Mouse (Mus musculus) stomach, embryonic 16.5 days (tissue): ENCODE measurements at regions not wholly inside any gene's neighbourhood (a gene's known extent, or its start where the extent isn't known, plus 50 kb on each side); places are given as distances from the start of the nearest gene placed in this dataset.

Experiments used
- ATAC-seq: fragments of 200-750 bp; cut with Nextera tagmentation; 2 replicates; pipeline ENCODE4 v1.8.0; 2017; ENCODE audit warnings: moderate number of reproducible peaks, moderate TSS enrichment; ENCODE audit not compliant: insufficient read depth, low FRiP score
- H3K27ac ChIP-seq: fragments of 300-500 bp; sonication (generic); 2 replicates; pipeline ENCODE4 v1.5.1; 2014; ENCODE audit warnings: low read length
- H3K27me3 ChIP-seq: fragments of 300-500 bp; sonication (generic); 2 replicates; pipeline ENCODE4 v1.6.1; 2014; ENCODE audit warnings: low read length, control low read depth, mixed read lengths; ENCODE audit not compliant: control insufficient read depth, insufficient read depth
- H3K36me3 ChIP-seq: fragments of 300-500 bp; sonication (generic); 2 replicates; pipeline ENCODE4 v1.6.1; 2014; ENCODE audit warnings: low read length; ENCODE audit not compliant: control insufficient read depth, insufficient read depth
- H3K4me1 ChIP-seq: fragments of 300-500 bp; sonication (generic); 2 replicates; pipeline ENCODE4 v1.6.1; 2014; ENCODE audit warnings: low read length, control low read depth, mixed read lengths; ENCODE audit not compliant: control insufficient read depth, insufficient read depth
- H3K4me2 ChIP-seq: fragments of 300-500 bp; sonication (generic); 2 replicates; pipeline ENCODE4 v1.6.1; 2014; ENCODE audit warnings: low read depth, low read length, mixed read lengths
- H3K4me3 ChIP-seq: fragments of 300-500 bp; sonication (generic); replicated peaks from 2 replicates; pipeline ENCODE4 v1.5.1; 2014; ENCODE audit warnings: mild to moderate bottlenecking, low read length
- H3K9ac ChIP-seq: fragments of 300-500 bp; sonication (generic); 2 replicates; pipeline ENCODE4 v1.6.1; 2014; ENCODE audit warnings: low read length
- H3K9me3 ChIP-seq: fragments of 300-500 bp; sonication (generic); replicated peaks from 2 replicates; pipeline ENCODE4 v1.6.1; 2016; ENCODE audit warnings: low read length, control low read depth; ENCODE audit not compliant: control insufficient read depth
- WGBS: fragments of 180-500 bp; shearing (Covaris S2); extraction: QIAGEN DNeasy Blood & Tissue Kit; methylation state at CpG from one replicate; pipeline ENCODE4 v1.1.7; 2014; 5-methylcytosine and 5-hydroxymethylcytosine counted together

DNA sequence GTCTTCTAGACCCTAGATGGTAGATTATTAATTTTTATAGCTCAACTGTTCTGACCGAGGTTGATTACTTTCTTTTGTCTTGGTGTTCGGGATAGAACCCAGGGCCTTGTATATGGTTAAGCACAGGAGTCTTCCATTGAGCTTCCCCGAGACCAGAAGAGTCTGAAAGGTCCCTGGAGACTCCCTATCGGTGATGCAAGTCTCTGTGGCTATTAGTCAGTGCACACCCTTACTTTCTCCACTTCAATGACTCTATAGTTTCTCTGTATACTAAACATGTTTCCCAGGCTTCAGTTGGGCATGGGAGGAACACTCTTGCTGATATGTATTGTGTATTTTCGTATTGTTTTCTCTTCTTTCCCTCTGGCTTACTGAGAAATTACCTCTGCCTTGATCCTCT, 623.8 kb upstream of the Igfbp3 start:
- ATAC-seq = no peak
- 83% methylated on average over 5 of the region's 5 CpGs for WGBS
- no peak overlapping the region for H3K9ac ChIP-seq

GRCm38 (mm10) chr11:7834151-7834550, 620.4 kb upstream of the Igfbp3 start:
- 38% methylated on average over 2 of the region's 2 CpGs for WGBS
- no peak overlapping the region for H3K4me3 ChIP-seq
- ATAC-seq = no peak
- H3K4me2 ChIP-seq = no peak overlapping the region
- no peaks in the 10 kb centered on the region for H3K4me1 ChIP-seq
- H3K27ac ChIP-seq = no peak overlapping the region
- H3K9me3 ChIP-seq = no peaks in the 10 kb centered on the region
- H3K9ac ChIP-seq = no peak overlapping the region
- no peaks in the 10 kb centered on the region for H3K27me3 ChIP-seq
- no peaks in the 10 kb centered on the region for H3K36me3 ChIP-seq

More for the DNA sequence above, 623.8 kb upstream of the Igfbp3 start:
- Histone ChIP-seq H3K27ac (no peak overlapping the region), H3K4me1 (no peaks in the 10 kb centered on the region), H3K36me3 (no peaks in the 10 kb centered on the region), H3K27me3 (no peaks in the 10 kb centered on the region), H3K9me3 (no peaks in the 10 kb centered on the region), H3K4me3 (no peak overlapping the region), H3K4me2 (no peak overlapping the region)

- no peak for ATAC-seq
- no peaks in the 10 kb centered on the region for H3K36me3 ChIP-seq
- no peaks in the 10 kb centered on the region for H3K4me1 ChIP-seq
- no peak overlapping the region for H3K4me2 ChIP-seq
- no peaks in the 10 kb centered on the region for H3K9me3 ChIP-seq
- H3K27me3 ChIP-seq = no peaks in the 10 kb centered on the region
- H3K4me3 ChIP-seq = no peak overlapping the region
- WGBS = 40% methylated on average over 8 of the region's 8 CpGs
- no peak overlapping the region for H3K9ac ChIP-seq
- H3K27ac ChIP-seq = no peak overlapping the region
Measured at GRCm38 (mm10) chr11:7832376-7832775, 618.7 kb upstream of the Igfbp3 start.

GRCm38 (mm10) chr11:7829770-7830169, 616.0 kb upstream of the Igfbp3 start:
- H3K27ac ChIP-seq = no peak overlapping the region
- no peaks in the 10 kb centered on the region for H3K36me3 ChIP-seq
- H3K4me1 ChIP-seq = no peaks in the 10 kb centered on the region
- H3K27me3 ChIP-seq = no peaks in the 10 kb centered on the region
- no peaks in the 10 kb centered on the region for H3K9me3 ChIP-seq
- no peak for ATAC-seq
- H3K4me2 ChIP-seq = no peak overlapping the region
- 46% methylated on average over 1 of the region's 1 CpGs for WGBS
- H3K4me3 ChIP-seq = no peak overlapping the region
- H3K9ac ChIP-seq = no peak overlapping the region

DNA sequence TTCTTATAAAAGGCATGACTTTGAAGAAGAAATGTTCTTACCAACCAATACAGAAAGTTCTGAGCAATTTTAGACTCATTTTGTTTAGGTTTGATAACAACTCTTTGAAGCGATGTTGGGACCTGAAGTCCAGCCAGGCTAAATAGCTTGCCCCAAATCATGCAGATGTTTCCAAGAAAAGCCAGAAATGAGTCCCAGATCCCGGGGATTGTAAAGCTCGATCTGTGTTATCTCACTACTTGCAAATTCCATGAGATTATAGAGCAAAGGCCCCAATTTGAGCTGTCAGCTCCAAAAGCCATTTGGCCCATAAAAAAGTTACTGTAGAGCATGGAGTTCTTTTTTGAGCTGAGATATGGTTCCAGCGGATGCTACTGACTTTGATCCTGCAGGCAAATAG, 614.3 kb upstream of the Igfbp3 start:
- WGBS = 77% methylated on average over 4 of the region's 4 CpGs
- H3K9ac ChIP-seq = no peak overlapping the region
- no peaks in the 10 kb centered on the region for H3K4me1 ChIP-seq
- no peak overlapping the region for H3K4me3 ChIP-seq
- H3K27ac ChIP-seq = no peak overlapping the region
- H3K36me3 ChIP-seq = no peaks in the 10 kb centered on the region
- no peak for ATAC-seq
- H3K9me3 ChIP-seq = no peaks in the 10 kb centered on the region
- no peaks in the 10 kb centered on the region for H3K27me3 ChIP-seq
- no peak overlapping the region for H3K4me2 ChIP-seq

DNA sequence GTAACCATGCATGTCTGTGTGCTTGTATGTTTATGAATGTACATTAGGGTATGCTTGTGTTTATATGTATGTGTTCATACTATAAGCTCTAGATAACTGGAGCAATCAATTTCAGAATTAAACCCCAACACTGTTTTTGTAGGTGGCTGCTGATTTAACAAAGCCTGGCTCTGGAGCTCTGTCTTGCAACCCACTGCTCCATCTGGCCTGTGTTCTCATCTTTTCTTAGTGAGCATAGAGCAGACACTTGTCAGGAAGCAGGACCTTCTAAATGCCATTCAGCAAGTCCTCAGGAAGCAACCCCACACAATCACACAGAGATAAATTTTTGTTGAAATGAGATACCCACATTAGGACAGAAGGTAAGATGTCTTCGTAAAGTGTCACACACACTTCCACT, 613.7 kb upstream of the Igfbp3 start:
- H3K27me3 ChIP-seq = no peaks in the 10 kb centered on the region
- no peak for ATAC-seq
- H3K9ac ChIP-seq = no peak overlapping the region
- no peaks in the 10 kb centered on the region for H3K9me3 ChIP-seq
- no peaks in the 10 kb centered on the region for H3K36me3 ChIP-seq
- H3K4me1 ChIP-seq = no peaks in the 10 kb centered on the region
- H3K4me2 ChIP-seq = no peak overlapping the region
- no peak overlapping the region for H3K27ac ChIP-seq
- WGBS = 88% methylated on average over 1 of the region's 1 CpGs
- H3K4me3 ChIP-seq = no peak overlapping the region

GRCm38 (mm10) chr11:7815750-7816149, 602.0 kb upstream of the Igfbp3 start:
- H3K4me2 ChIP-seq = no peak overlapping the region
- H3K27ac ChIP-seq = no peak overlapping the region
- no peaks in the 10 kb centered on the region for H3K9me3 ChIP-seq
- no peak for ATAC-seq
- H3K4me3 ChIP-seq = no peak overlapping the region
- H3K27me3 ChIP-seq = no peaks in the 10 kb centered on the region
- H3K36me3 ChIP-seq = no peaks in the 10 kb centered on the region
- H3K9ac ChIP-seq = no peak overlapping the region
- H3K4me1 ChIP-seq = no peaks in the 10 kb centered on the region
- WGBS = 78% methylated on average over 5 of the region's 5 CpGs

DNA sequence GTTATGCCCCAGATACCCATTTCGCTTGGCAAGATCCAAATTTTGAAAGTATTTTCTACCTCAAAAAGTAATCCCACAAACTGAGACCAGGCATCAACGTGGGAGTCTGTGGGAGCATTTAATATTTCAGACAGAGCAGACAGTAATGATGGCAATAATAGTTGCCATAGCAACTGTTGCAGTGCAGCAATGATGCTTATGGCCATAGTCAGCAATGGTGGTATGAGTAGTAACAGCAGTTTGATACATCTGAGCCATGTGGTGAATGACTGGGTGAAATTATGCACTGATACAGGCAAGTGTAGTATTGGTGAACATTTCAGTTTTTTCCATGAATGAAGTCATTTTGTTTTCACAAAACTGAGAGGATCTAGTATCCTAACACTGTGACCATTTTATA, 600.8 kb upstream of the Igfbp3 start:
- ATAC-seq = no peak
- no peak overlapping the region for H3K9ac ChIP-seq
- H3K4me2 ChIP-seq = no peak overlapping the region
- no peak overlapping the region for H3K27ac ChIP-seq
- no peaks in the 10 kb centered on the region for H3K27me3 ChIP-seq
- H3K36me3 ChIP-seq = no peaks in the 10 kb centered on the region
- WGBS = 80% methylated on average over 2 of the region's 2 CpGs
- H3K9me3 ChIP-seq = no peaks in the 10 kb centered on the region
- no peaks in the 10 kb centered on the region for H3K4me1 ChIP-seq
- H3K4me3 ChIP-seq = no peak overlapping the region

DNA sequence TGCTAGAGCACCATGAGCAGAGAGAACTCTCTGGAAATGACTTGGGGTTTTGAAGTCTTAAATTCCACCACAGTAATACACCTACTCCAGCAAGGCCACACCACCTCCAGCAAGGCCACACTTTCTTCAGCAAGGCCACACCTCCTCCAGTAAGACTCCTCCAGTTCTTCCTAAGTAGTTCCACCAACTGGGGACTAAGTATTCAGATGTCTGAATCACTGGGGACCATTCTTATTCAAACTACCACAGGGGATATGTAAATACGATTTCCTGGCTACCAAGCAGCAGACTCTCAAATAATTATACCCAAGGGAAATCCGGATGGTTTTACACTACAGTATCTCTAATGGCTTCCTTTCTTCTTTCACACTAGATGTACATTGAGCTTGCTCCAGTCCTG, 598.7 kb upstream of the Igfbp3 start:
- H3K4me3 ChIP-seq = no peak overlapping the region
- ATAC-seq = no peak
- H3K9me3 ChIP-seq = no peaks in the 10 kb centered on the region
- H3K27me3 ChIP-seq = no peaks in the 10 kb centered on the region
- no peaks in the 10 kb centered on the region for H3K36me3 ChIP-seq
- no peaks in the 10 kb centered on the region for H3K4me1 ChIP-seq
- H3K9ac ChIP-seq = no peak overlapping the region
- no peak overlapping the region for H3K4me2 ChIP-seq
- WGBS = 79% methylated on average over 2 of the region's 2 CpGs
- no peak overlapping the region for H3K27ac ChIP-seq

DNA sequence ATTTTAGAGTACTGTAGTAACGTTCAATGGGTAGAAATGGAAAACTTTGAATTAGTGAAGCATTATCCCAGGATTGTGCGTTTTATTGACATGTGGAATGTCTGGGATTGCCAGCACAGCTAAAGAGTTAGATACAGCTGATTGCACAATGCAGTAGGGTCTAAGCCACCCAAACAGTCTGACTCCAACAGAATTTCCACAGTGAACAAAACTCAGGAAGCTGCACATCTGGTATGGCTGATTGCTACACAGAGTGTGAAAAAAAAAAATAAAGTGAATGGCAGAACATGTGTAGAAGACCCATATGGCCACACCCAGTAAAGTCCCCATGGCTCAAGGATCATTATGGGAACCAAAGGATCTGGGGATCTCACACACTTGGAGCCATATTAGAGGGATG, 596.0 kb upstream of the Igfbp3 start:
- Histone ChIP-seq H3K4me2 (no peak overlapping the region), H3K27ac (no peak overlapping the region), H3K9ac (no peak overlapping the region), H3K27me3 (no peaks in the 10 kb centered on the region), H3K9me3 (no peaks in the 10 kb centered on the region), H3K36me3 (no peaks in the 10 kb centered on the region), H3K4me3 (no peak overlapping the region), H3K4me1 (no peaks in the 10 kb centered on the region)
- ATAC-seq = no peak
- WGBS = 76% methylated on average over 2 of the region's 2 CpGs
